Mouse (Mus musculus) erythroblast, embryonic 14.5 days (primary cell): ENCODE results near the gene Wwp2.

Experiments used
- GATA1 ChIP-seq: IDR thresholded peaks from 2 replicates; pipeline ENCODE4 v1.6.1; 2012; ENCODE audit warnings: low read length, inconsistent platforms, mixed read lengths
- TAL1 ChIP-seq: IDR thresholded peaks from 3 replicates; pipeline ENCODE4 v1.6.1; 2012; ENCODE audit warnings: low read length, inconsistent platforms, mixed read lengths

DNA sequence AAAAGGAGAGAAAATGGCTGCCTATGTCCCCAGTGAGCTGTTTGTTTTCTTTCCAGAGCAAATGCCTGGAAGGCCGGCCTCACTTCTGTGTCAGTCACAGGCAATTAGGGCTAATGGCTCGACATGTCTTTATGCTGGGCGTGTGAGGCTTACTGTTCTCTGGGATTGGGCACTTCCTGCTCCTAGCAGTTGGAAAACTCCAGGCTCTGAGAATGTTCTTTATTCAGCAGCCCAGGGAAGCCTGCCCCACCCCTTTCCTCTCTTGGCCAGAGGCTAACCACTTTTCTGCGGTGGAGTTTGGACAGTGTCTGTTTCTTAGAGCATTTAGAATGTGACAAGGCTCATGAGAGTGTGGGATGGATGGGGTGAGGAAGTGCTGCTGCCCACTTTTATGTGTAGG, 83.7 kb downstream of the Wwp2 start:
- TF ChIP-seq GATA1 (no peak), TAL1 (no peak)
